Mouse (Mus musculus): Measurements from ENCODE around the gene Il1a. TPM values are rescaled to one million over a fixed set of nuclear protein-coding genes. Genes with fewer than 3 reads are reported as not detected.

The Il1a gene
- polyA plus RNA-seq, 2 experiments = 2.5 to 3.4 TPM

GRCm38 (mm10) chr2:129328238-129328637 lies 18.5 kb upstream of the Il1a start:
- TF ChIP-seq CTCF (IDR thresholded peaks at IDR 0.05; ENCODE audit: low read depth) (no peak), EP300 (IDR thresholded peaks at IDR 0.05; ENCODE audit: low read depth) (no peak)
- ATAC-seq (ENCODE audit: insufficient read depth) (no peak), DNase-seq (ENCODE audit: low read depth in 3 of 3, low spot score in 3 of 3) (no peak)
- H3K27me3 ChIP-seq (ENCODE audit: control insufficient read depth, insufficient read depth, low read length) = no peaks in the 10 kb centered on the region
- no peak overlapping the region for H3K9ac ChIP-seq (replicated peaks)
- 56% methylated on average over 4 of the region's 4 CpGs for WGBS (ENCODE audit: insufficient replicate concordance)
- no peak overlapping the region for H3K4me3 ChIP-seq (ENCODE audit: insufficient read depth in 1 of 2, low read depth in 2 of 2, low read length in 2 of 2)
- peaks cover 0 to 5% of the 10 kb centered on the region in 2 experiments; a peak in 1 of 4 replicates for H3K4me1 ChIP-seq (replicated peaks; ENCODE audit: control insufficient read depth in 2 of 2, insufficient read depth in 2 of 2, low read length in 1 of 2)
- H3K4me2 ChIP-seq (ENCODE audit: low read depth) = no peak overlapping the region
- no peaks in the 10 kb centered on the region for H3K9me3 ChIP-seq (ENCODE audit: control insufficient read depth, low read length)
- no peak overlapping the region for H3K27ac ChIP-seq
- no peaks in the 10 kb centered on the region for H3K36me3 ChIP-seq (replicated peaks; ENCODE audit: control insufficient read depth, insufficient read depth, low read depth)

- H3K36me3 ChIP-seq (replicated peaks; ENCODE audit: control insufficient read depth, insufficient read depth, low read depth) = no peaks in the 10 kb centered on the region
- WGBS (ENCODE audit: insufficient replicate concordance) = 57% methylated on average over 3 of the region's 3 CpGs
- ATAC-seq (ENCODE audit: insufficient read depth) = no peak
These were observed 14.4 kb upstream of the Il1a start for GRCm38 (mm10) chr2:129324216-129324615.

GRCm38 (mm10) chr2:129322117-129322635 lies 12.4 kb upstream of the Il1a start:
- no peaks in the 10 kb centered on the region for H3K36me3 ChIP-seq (replicated peaks; ENCODE audit: control insufficient read depth, insufficient read depth, low read depth)
- 32% methylated on average over 1 of the region's 1 CpGs for WGBS (ENCODE audit: insufficient replicate concordance)
- no peaks in the 10 kb centered on the region for H3K9me3 ChIP-seq (ENCODE audit: control insufficient read depth, low read length)
- H3K4me1 ChIP-seq (replicated peaks; ENCODE audit: control insufficient read depth in 2 of 2, insufficient read depth in 2 of 2, low read length in 1 of 2) = no peaks in the 10 kb centered on the region
- TF ChIP-seq CTCF (IDR thresholded peaks at IDR 0.05; ENCODE audit: low read depth) (no peak), EP300 (IDR thresholded peaks at IDR 0.05; ENCODE audit: low read depth) (no peak)
- no peak overlapping the region for H3K4me2 ChIP-seq (ENCODE audit: low read depth)
- DNase-seq (ENCODE audit: low read depth in 3 of 3, low spot score in 3 of 3) = no peak
- no peak for ATAC-seq (ENCODE audit: insufficient read depth)
- no peak overlapping the region for H3K4me3 ChIP-seq (ENCODE audit: insufficient read depth in 1 of 2, low read depth in 2 of 2, low read length in 2 of 2)
- no peak overlapping the region for H3K27ac ChIP-seq
- no peak overlapping the region for H3K9ac ChIP-seq (replicated peaks)
- H3K27me3 ChIP-seq (ENCODE audit: control insufficient read depth, insufficient read depth, low read length) = no peaks in the 10 kb centered on the region

More at GRCm38 (mm10) chr2:129324216-129324615, 14.4 kb upstream of the Il1a start:
- Histone ChIP-seq H3K27me3 (ENCODE audit: control insufficient read depth, insufficient read depth, low read length) (no peaks in the 10 kb centered on the region), H3K27ac (no peak overlapping the region), H3K4me3 (ENCODE audit: insufficient read depth in 1 of 2, low read depth in 2 of 2, low read length in 2 of 2) (no peak overlapping the region), H3K9me3 (ENCODE audit: control insufficient read depth, low read length) (no peaks in the 10 kb centered on the region), H3K4me1 (replicated peaks; ENCODE audit: control insufficient read depth in 2 of 2, insufficient read depth in 2 of 2, low read length in 1 of 2) (no peaks in the 10 kb centered on the region), H3K4me2 (ENCODE audit: low read depth) (no peak overlapping the region), H3K9ac (replicated peaks) (no peak overlapping the region)
- TF ChIP-seq CTCF (IDR thresholded peaks at IDR 0.05; ENCODE audit: low read depth) (no peak), EP300 (IDR thresholded peaks at IDR 0.05; ENCODE audit: low read depth) (no peak)
- DNase-seq (ENCODE audit: low read depth in 3 of 3, low spot score in 3 of 3) = no peak

DNA sequence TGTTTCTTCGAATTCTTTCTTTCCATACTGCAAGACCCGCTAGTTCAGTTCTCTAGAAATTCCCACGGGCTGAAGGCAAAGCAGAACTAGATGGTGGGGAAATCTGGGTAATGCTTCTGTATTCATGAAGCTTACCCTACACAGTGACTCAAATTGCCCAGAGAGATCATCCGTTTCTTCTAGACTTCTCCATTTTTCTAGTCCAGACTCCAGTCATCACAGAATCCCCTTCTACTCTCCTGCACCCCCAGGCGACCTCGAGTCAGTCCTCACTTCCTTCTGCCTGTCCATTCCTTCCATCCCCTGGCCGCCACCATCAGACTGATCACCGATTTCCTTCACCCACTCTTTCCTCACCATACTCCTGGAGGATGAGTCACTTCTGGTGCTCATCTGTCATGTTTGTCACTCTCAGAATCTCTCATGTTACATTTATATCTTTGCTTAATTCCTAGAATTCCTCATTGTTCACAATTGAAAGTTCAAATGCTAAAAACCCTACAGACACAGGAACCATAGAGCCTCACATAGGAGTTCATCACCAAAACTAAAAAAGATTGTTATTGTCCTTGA lies 10.3 kb upstream of the Il1a start:
- DNase-seq (ENCODE audit: low read depth in 3 of 3, low spot score in 3 of 3) (no peak), ATAC-seq (ENCODE audit: insufficient read depth) (no peak)
- Histone ChIP-seq H3K9ac (replicated peaks) (no peak overlapping the region), H3K27me3 (ENCODE audit: control insufficient read depth, insufficient read depth, low read length) (no peaks in the 10 kb centered on the region), H3K4me1 (replicated peaks; ENCODE audit: control insufficient read depth in 2 of 2, insufficient read depth in 2 of 2, low read length in 1 of 2) (no peaks in the 10 kb centered on the region), H3K27ac (no peak overlapping the region), H3K36me3 (replicated peaks; ENCODE audit: control insufficient read depth, insufficient read depth, low read depth) (no peaks in the 10 kb centered on the region), H3K4me3 (ENCODE audit: insufficient read depth in 1 of 2, low read depth in 2 of 2, low read length in 2 of 2) (no peak overlapping the region), H3K4me2 (ENCODE audit: low read depth) (no peak overlapping the region), H3K9me3 (ENCODE audit: control insufficient read depth, low read length) (no peaks in the 10 kb centered on the region)
- 38% methylated on average over 8 of the region's 8 CpGs for WGBS (ENCODE audit: insufficient replicate concordance)
- TF ChIP-seq CTCF (IDR thresholded peaks at IDR 0.05; ENCODE audit: low read depth) = no peak
- TF ChIP-seq EP300 (IDR thresholded peaks at IDR 0.05; ENCODE audit: low read depth) = no peak

GRCm38 (mm10) chr2:129315831-129316230 lies 6.1 kb upstream of the Il1a start:
- no peak for ATAC-seq (ENCODE audit: insufficient read depth)

More at GRCm38 (mm10) chr2:129315831-129316230, 6.1 kb upstream of the Il1a start:
- no peaks in the 10 kb centered on the region for H3K9me3 ChIP-seq (ENCODE audit: control insufficient read depth, low read length)
- H3K4me3 ChIP-seq (ENCODE audit: insufficient read depth in 1 of 2, low read depth in 2 of 2, low read length in 2 of 2) = no peak overlapping the region
- no peak overlapping the region for H3K27ac ChIP-seq
- no peaks in the 10 kb centered on the region for H3K27me3 ChIP-seq (ENCODE audit: control insufficient read depth, insufficient read depth, low read length)
- no peak for DNase-seq (ENCODE audit: low read depth in 3 of 3, low spot score in 3 of 3)
- H3K4me1 ChIP-seq (replicated peaks; ENCODE audit: control insufficient read depth in 2 of 2, insufficient read depth in 2 of 2, low read length in 1 of 2) = no peaks in the 10 kb centered on the region
- H3K36me3 ChIP-seq (replicated peaks; ENCODE audit: control insufficient read depth, insufficient read depth, low read depth) = no peaks in the 10 kb centered on the region
- H3K9ac ChIP-seq (replicated peaks) = no peak overlapping the region
- 43% methylated on average over 4 of the region's 4 CpGs for WGBS (ENCODE audit: insufficient replicate concordance)
- TF ChIP-seq CTCF (IDR thresholded peaks at IDR 0.05; ENCODE audit: low read depth) = no peak
- no peak overlapping the region for H3K4me2 ChIP-seq (ENCODE audit: low read depth)
